Mouse (Mus musculus) embryonic fibroblast, embryonic 13.5 days (primary cell): ENCODE results near the gene Egfl6. TPM values are rescaled to one million over a fixed set of nuclear protein-coding genes. Genes with fewer than 3 reads are reported as not detected.

Experiments
- H3K27ac ChIP-seq: 2 replicates; pipeline ENCODE4 v1.5.1; 2012; ENCODE audit warnings: low read length, control low read depth, inconsistent platforms; ENCODE audit not compliant: insufficient read depth
- H3K4me1 ChIP-seq: 2 replicates; pipeline ENCODE4 v1.6.1; 2011; ENCODE audit warnings: low read length; ENCODE audit not compliant: control insufficient read depth, insufficient read depth
- H3K4me3 ChIP-seq: 2 replicates; pipeline ENCODE4 v1.5.1; 2011; ENCODE audit warnings: mild to moderate bottlenecking, control low read depth, low read length; ENCODE audit not compliant: insufficient read depth
- CTCF ChIP-seq: IDR thresholded peaks from 2 replicates; pipeline ENCODE4 v1.5.1; 2011; ENCODE audit warnings: mild to moderate bottlenecking, control low read depth, low read length, moderate library complexity, borderline replicate concordance; ENCODE audit not compliant: insufficient read depth
- POLR2A ChIP-seq: IDR thresholded peaks from 2 replicates; pipeline ENCODE4 v1.6.1; 2011; ENCODE audit warnings: low read depth, mild to moderate bottlenecking, control low read depth, low read length, moderate library complexity
- polyA plus RNA-seq: library from polyadenylated mRNA; stranded (reverse); fragments of >200 nt; gene quantifications from 2 replicates; pipeline ENCODE4 v1.2.4, GENCODE M21; 2011; ENCODE audit warnings: low read depth; ENCODE audit not compliant: missing spikeins, insufficient read length

The Egfl6 gene
- polyA plus RNA-seq, 1 experiment, result 58.7 TPM

- TF ChIP-seq CTCF (no peak), POLR2A (peak; percentile 75)
- Histone ChIP-seq H3K4me3 (peak within 1 kb of the TSS; percentile 90), H3K27ac (peak within 1 kb of the TSS; percentile 89), H3K4me1 (no peaks in the 10 kb centered on the region; the same call in 1 of the 2 replicates)
Observed at GRCm38 (mm10) chrX:166479365-166479983, 106.0 kb downstream of the Egfl6 start, which contains the start of gene Rab9. TSS of gene Rab9 (minus strand) at chrX:166479867.

GRCm38 (mm10) chrX:166478631-166479364, 106.7 kb downstream of the Egfl6 start:
- Histone ChIP-seq H3K27ac (peak overlapping the region; percentile 89), H3K4me1 (no peaks in the 10 kb centered on the region; the same call in 1 of the 2 replicates), H3K4me3 (peak overlapping the region; percentile 90)
- TF ChIP-seq POLR2A (no peak), CTCF (no peak)

GRCm38 (mm10) chrX:166477393-166477792, 108.1 kb downstream of the Egfl6 start:
- H3K4me1 ChIP-seq, result no peaks in the 10 kb centered on the region; the same call in 1 of the 2 replicates
- TF ChIP-seq CTCF, result no peak
- TF ChIP-seq POLR2A, result no peak
- peak overlapping the region; percentile 49 for H3K4me3 ChIP-seq
- no peak overlapping the region for H3K27ac ChIP-seq

Other genes starting within 250 kb of the Egfl6 start
- 14.5 and 15.6 TPM in 2 replicates for gene Trappc2, start 145.1 kb downstream of the Egfl6 start, polyA plus RNA-seq
- gene Ofd1, start 145.0 kb downstream of the Egfl6 start, polyA plus RNA-seq, result 11.0 and 15.0 TPM in 2 replicates
- 42.5 and 62.6 TPM in 2 replicates for gene Rab9, start 105.9 kb downstream of the Egfl6 start, polyA plus RNA-seq
- gene Tceanc, start 67.2 kb downstream of the Egfl6 start, polyA plus RNA-seq, result 2.4 and 5.9 TPM in 2 replicates